Mouse (Mus musculus) limb, embryonic 11.5 days (tissue): ENCODE measurements around the gene Cyp8b1. TPM values are rescaled to one million over a fixed set of nuclear protein-coding genes. Genes with fewer than 3 reads are reported as not detected.

Source experiments
- ATAC-seq: fragments of 200-750 bp; cut with Nextera tagmentation; 2 replicates; pipeline ENCODE4 v1.8.0; 2017; ENCODE audit warnings: low read depth; ENCODE audit not compliant: insufficient number of reproducible peaks, low FRiP score, low TSS enrichment
- DNase-seq: peaks from one replicate; pipeline ENCODE4 v3.0.0-alpha.2; 2015; ENCODE audit warnings: low spot score
- H3K27ac ChIP-seq: fragments of 300-500 bp; sonication (generic); replicated peaks from 2 replicates; pipeline ENCODE4 v1.5.1; 2014; ENCODE audit warnings: low read depth, mild to moderate bottlenecking, low read length
- H3K27me3 ChIP-seq: fragments of 300-500 bp; sonication (generic); 2 replicates; pipeline ENCODE4 v1.6.1; 2014; ENCODE audit warnings: mild to moderate bottlenecking, low read length, mixed read lengths; ENCODE audit not compliant: control insufficient read depth, insufficient read depth
- H3K36me3 ChIP-seq: fragments of 300-500 bp; sonication (generic); 2 replicates; pipeline ENCODE4 v1.6.1; 2014; ENCODE audit warnings: mild to moderate bottlenecking, low read length, moderate library complexity, mixed read lengths; ENCODE audit not compliant: control insufficient read depth, insufficient read depth
- H3K4me1 ChIP-seq: fragments of 300-500 bp; sonication (generic); 2 replicates; pipeline ENCODE4 v1.6.1; 2014; ENCODE audit warnings: low read length, mixed read lengths; ENCODE audit not compliant: control insufficient read depth, insufficient read depth
- H3K4me2 ChIP-seq: fragments of 300-500 bp; sonication (generic); 2 replicates; pipeline ENCODE4 v1.6.1; 2014; ENCODE audit warnings: low read depth, mild to moderate bottlenecking, moderate library complexity; ENCODE audit not compliant: severe bottlenecking
- H3K4me3 ChIP-seq: fragments of 300-500 bp; sonication (generic); 2 replicates; pipeline ENCODE4 v1.5.1; 2014; ENCODE audit warnings: low read depth, low read length
- H3K9ac ChIP-seq: fragments of 300-500 bp; sonication (generic); 2 replicates; pipeline ENCODE4 v1.6.1; 2014; ENCODE audit warnings: mild to moderate bottlenecking, low read length
- H3K9me3 ChIP-seq: fragments of 300-500 bp; sonication (generic); 2 replicates; pipeline ENCODE4 v1.6.1; 2016; ENCODE audit warnings: low read length; ENCODE audit not compliant: control insufficient read depth
- WGBS: fragments of 180-500 bp; shearing (Covaris S2); extraction: QIAGEN DNeasy Blood & Tissue Kit; methylation state at CpG from one replicate; pipeline ENCODE4 v1.1.7; 2014; 5-methylcytosine and 5-hydroxymethylcytosine counted together
- polyA plus RNA-seq: library from polyadenylated mRNA; unstranded; fragments of >200 nt; fragmentation: Nextera tagmentation; extraction: Ambion mirVana; gene quantifications from 2 replicates; pipeline ENCODE4 v1.2.1, GENCODE M21; 2014

Cyp8b1 gene
- polyA plus RNA-seq, 1 experiment from 2014 or later: not detected

DNA sequence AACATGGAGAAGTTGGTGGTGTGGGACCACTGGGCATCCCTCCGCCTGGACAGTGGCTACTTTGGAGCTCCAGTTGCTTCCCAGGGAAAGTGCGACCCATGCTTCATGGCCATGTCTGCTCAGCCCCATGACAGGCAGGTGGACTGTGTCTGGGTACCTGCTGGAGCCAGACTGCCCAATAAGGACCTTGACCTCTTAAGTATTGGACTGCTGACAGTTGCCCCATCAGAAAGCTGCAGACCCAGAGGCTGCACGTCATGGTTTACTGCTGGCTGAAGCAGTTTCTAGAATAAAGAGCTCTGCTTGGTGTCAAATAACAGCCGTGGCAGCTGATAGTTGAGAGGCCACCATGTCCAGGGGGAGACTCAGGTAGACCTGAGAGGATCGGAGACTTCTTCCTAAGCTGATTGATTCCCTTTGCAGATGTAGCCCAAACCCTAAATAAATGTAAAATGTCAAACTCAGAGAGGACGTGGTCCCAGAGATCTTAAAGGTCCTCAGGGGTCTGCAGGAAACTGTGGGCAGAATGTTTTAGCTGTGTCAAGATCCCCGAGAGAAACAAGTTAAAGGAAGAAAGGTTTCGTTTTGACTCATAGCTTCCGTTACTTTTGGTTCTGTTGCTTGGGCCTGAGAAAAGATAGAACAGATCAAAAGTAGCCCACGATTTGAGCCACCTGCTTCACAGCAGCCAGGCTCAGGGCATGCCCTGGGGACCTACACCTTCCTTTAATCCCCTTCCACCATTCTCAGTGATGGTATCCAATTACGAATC lies 10.7 kb upstream of the Cyp8b1 start:
- peaks cover 5% of the 10 kb centered on the region; the same call in 1 of the 2 replicates for H3K4me1 ChIP-seq
- H3K4me3 ChIP-seq: no peak overlapping the region
- no peak overlapping the region for H3K9ac ChIP-seq
- H3K9me3 ChIP-seq: no peaks in the 10 kb centered on the region
- no peaks in the 10 kb centered on the region for H3K36me3 ChIP-seq
- H3K4me2 ChIP-seq: no peak overlapping the region
- H3K27me3 ChIP-seq: no peaks in the 10 kb centered on the region
- 58% methylated on average over 11 of the region's 11 CpGs for WGBS
- DNase-seq (no peak), ATAC-seq (no peak)
- H3K27ac ChIP-seq: no peak overlapping the region

DNA sequence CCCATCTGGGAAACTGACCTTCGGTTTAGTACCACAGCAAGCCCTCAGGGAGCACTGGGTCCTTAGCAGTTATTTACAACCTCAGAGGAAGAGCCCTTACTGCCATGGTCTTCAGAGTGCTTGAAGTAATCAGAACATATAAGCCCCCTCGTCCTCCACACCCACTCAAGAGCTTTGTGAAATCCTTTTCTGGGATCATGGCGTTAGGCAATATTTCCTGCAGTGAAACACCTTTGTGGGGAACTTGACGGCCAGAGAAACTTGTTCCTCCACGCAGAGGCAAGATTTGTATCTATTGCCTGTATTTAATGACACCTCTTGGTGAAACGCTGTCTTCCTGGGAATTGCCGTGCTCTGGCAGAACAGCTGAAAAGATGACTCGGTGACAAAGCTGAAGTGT lies 9.9 kb upstream of the Cyp8b1 start:
- H3K9ac ChIP-seq: no peak overlapping the region
- no peaks in the 10 kb centered on the region for H3K27me3 ChIP-seq
- WGBS: 59% methylated on average over 8 of the region's 8 CpGs
- H3K4me3 ChIP-seq: no peak overlapping the region
- peaks cover 5% of the 10 kb centered on the region; the same call in 1 of the 2 replicates for H3K4me1 ChIP-seq
- H3K4me2 ChIP-seq: no peak overlapping the region
- H3K9me3 ChIP-seq: no peaks in the 10 kb centered on the region
- ATAC-seq (no peak), DNase-seq (no peak)
- no peak overlapping the region for H3K27ac ChIP-seq
- H3K36me3 ChIP-seq: no peaks in the 10 kb centered on the region

DNA sequence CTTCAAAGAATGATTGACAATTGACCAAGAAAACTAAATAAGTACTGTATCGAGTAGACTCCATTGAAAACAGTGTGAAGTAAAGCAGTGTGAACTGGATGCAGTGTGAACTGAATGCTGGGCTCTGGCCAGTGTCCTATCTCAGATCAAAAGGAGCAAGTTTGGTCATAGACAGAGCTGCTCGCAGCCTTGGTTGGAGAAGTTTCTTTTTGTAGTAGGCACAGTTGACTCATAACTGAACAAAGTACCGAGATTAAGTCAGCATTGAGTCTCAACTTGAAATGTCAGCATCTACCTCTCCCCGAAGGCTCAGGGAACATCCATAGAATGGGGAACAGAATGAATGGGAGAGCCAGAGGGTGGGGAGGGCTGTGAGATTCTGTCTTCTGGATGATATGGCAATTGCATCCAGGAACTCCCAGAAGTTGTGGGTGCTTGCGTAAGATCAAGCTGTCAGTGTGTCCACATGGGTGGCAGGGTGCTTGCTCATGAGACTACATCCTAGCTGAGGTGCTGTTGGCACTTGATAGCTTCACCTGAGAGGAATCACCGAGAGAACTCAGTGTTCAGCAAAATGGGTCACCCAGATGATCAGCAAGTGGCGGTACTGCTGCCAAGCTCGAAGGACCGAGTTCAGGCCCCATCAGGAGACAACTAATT lies 8.9 kb upstream of the Cyp8b1 start:
- no peak overlapping the region for H3K4me2 ChIP-seq
- ATAC-seq: no peak
- H3K36me3 ChIP-seq: no peaks in the 10 kb centered on the region
- no peaks in the 10 kb centered on the region for H3K9me3 ChIP-seq
- DNase-seq: no peak
- H3K4me1 ChIP-seq: peaks cover 5% of the 10 kb centered on the region; the same call in 1 of the 2 replicates
- 94% methylated on average over 9 of the region's 9 CpGs for WGBS
- no peaks in the 10 kb centered on the region for H3K27me3 ChIP-seq
- H3K9ac ChIP-seq: no peak overlapping the region
- no peak overlapping the region for H3K4me3 ChIP-seq
- no peak overlapping the region for H3K27ac ChIP-seq

DNA sequence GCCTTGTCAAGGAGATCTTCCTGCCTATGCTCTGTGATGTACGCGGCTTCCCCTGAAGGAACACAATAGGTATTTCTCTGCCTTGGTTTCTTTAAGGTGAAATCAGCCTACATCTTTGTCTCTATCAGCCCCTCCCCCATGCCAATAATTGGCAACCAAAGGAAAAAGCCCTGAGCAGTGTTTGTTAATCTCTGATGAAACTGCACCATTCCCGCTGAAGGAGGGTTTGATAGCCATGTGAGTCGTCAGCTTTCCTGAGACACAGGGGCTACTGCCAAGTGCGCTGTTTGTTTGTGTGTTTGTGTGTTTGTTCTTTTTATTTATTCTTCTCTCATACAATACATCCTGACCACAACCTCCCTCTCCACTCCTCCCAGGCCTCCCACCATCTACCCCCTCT lies 7.8 kb upstream of the Cyp8b1 start:
- H3K9me3 ChIP-seq: no peaks in the 10 kb centered on the region
- 85% methylated on average over 5 of the region's 5 CpGs for WGBS
- H3K4me3 ChIP-seq: no peak overlapping the region
- no peaks in the 10 kb centered on the region for H3K36me3 ChIP-seq
- no peak overlapping the region for H3K27ac ChIP-seq
- no peak overlapping the region for H3K9ac ChIP-seq
- no peaks in the 10 kb centered on the region for H3K27me3 ChIP-seq
- no peak overlapping the region for H3K4me2 ChIP-seq
- DNase-seq (no peak), ATAC-seq (no peak)
- peaks cover 5% of the 10 kb centered on the region; the same call in 1 of the 2 replicates for H3K4me1 ChIP-seq

DNA sequence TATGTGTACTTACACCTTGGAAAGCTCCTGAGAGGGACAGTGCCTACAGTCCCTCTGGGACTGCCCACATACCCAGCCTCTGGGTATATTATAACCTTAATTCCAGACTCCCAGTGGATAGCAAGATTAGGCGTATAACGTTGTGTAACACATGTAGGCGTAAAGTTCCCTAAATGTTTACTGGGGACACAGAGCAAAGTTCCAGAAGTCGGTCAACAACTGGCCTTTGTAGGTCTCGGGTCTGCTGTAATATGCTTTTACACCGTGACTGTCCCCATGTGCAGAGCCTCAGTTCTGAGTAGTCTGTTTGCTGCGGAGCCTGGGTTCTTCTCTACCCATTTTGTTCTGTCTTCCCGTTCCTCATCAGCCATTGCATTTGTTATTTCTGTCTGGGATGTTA lies 7.3 kb upstream of the Cyp8b1 start:
- DNase-seq (no peak), ATAC-seq (no peak)
- no peak overlapping the region for H3K27ac ChIP-seq
- H3K27me3 ChIP-seq: no peaks in the 10 kb centered on the region
- H3K9me3 ChIP-seq: no peaks in the 10 kb centered on the region
- H3K9ac ChIP-seq: no peak overlapping the region
- H3K36me3 ChIP-seq: no peaks in the 10 kb centered on the region
- 89% methylated on average over 8 of the region's 8 CpGs for WGBS
- H3K4me1 ChIP-seq: peaks cover 5% of the 10 kb centered on the region; the same call in 1 of the 2 replicates
- no peak overlapping the region for H3K4me3 ChIP-seq
- no peak overlapping the region for H3K4me2 ChIP-seq

DNA sequence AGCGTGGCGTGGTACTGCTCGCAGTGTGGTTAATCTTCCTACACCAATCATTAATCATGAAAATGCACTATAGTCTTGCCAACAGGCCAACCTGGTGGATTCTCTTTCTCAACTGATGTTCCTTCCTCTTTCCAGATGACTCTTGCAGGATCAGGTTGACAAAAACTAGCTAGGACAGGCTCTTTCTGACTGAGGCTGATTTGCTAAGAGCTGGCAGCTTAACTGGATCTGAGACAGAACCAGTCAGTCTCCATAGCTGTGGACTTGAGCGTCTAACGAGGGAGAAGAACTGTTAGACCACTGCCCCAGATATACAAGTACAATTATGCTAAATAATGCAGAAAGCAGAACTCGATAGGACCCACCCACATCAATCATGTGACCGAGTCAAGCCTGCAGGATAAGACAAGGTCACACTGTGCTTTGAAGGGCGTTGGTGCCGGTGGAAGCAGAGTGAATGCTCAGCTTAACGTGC lies 3.0 kb upstream of the Cyp8b1 start:
- no peak for ATAC-seq
- no peak overlapping the region for H3K9ac ChIP-seq
- H3K4me3 ChIP-seq: no peak overlapping the region
- WGBS: 82% methylated on average over 10 of the region's 10 CpGs
- no peaks in the 10 kb centered on the region for H3K4me1 ChIP-seq
- no peak overlapping the region for H3K4me2 ChIP-seq
- H3K27ac ChIP-seq: no peak overlapping the region
- H3K27me3 ChIP-seq: no peaks in the 10 kb centered on the region
- DNase-seq: no peak
- no peaks in the 10 kb centered on the region for H3K9me3 ChIP-seq
- no peaks in the 10 kb centered on the region for H3K36me3 ChIP-seq

DNA sequence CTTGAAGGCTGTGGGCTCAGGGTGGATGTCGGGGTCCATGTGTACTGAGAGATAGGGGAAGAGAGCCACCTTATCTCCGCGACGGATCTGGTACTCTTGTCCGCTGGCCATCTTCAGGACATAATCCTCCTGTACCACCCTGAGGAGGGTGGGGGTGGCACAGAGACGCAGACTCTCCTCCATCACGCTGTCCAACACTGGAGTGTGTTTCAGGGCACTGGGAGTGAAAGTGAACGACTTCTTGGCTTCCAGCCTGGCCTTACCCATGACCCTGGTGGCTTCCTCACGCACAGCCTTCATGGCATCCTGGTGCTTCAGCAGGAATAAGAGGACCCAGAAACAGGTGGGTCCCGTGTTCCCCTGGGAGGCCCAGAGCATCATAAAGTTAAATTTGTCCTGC lies 1.0 kb downstream of the Cyp8b1 start:
- Histone ChIP-seq H3K36me3 (no peaks in the 10 kb centered on the region), H3K27ac (no peak overlapping the region), H3K9ac (no peak overlapping the region), H3K4me1 (no peaks in the 10 kb centered on the region), H3K9me3 (no peaks in the 10 kb centered on the region), H3K27me3 (no peaks in the 10 kb centered on the region), H3K4me2 (no peak overlapping the region), H3K4me3 (no peak overlapping the region)
- 92% methylated on average over 10 of the region's 10 CpGs for WGBS
- ATAC-seq (no peak), DNase-seq (no peak)

DNA sequence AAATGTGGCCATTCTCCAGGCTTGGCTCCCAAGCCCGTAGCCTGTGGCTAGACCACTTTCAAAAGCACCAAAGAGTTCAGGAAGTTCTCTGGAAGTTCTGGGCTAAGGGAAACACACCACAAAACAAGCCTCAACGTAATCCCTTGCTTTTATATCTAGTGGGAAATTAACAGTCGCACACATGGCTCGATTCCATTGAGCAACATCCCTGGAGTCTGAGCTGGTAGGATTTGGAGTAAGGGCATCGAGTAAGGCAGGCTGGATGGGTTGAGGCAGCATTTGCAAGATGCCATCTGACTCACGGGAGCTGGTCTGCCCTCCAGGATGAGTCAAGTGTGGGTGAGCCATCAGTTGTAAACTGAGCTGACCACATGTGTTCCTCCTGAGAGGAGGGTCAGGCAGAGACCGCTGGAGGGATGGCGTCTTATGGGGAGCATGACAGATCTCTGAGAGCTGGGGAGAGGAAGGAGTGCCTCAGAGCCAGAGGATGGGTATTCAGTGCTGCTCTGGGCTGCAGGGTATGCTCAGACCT lies 1.8 kb downstream of the Cyp8b1 start:
- Histone ChIP-seq H3K4me3 (no peak overlapping the region), H3K4me1 (no peaks in the 10 kb centered on the region), H3K9me3 (no peaks in the 10 kb centered on the region), H3K27me3 (no peaks in the 10 kb centered on the region), H3K4me2 (no peak overlapping the region), H3K27ac (no peak overlapping the region), H3K36me3 (no peaks in the 10 kb centered on the region), H3K9ac (no peak overlapping the region)
- 78% methylated on average over 8 of the region's 8 CpGs for whole genome bisulfite sequencing
- no peak for ATAC-seq
- DNase-seq: no peak
